11 mouse cellular contexts compared by ENCODE assay signal in the genomic region with DNA sequence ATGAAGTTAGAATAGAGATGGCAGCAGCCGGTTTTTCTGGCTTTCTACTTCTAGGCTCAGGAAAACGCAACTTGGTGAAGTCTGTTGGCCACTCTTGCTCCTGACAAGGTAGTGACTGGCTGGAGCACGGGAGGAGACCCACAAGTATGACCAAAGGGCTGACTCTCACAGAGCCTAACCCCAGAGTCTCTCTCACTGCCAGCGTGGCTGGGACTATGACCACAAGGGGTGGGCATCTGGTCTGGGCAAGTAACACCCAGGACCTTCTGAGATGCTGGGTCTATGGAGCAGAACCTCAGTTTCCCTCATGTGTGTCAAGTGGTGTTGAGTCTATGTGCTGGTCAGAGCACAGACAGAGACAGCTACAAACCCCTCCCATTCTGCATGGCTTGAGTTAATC. TPM values are rescaled to one million over a fixed set of nuclear protein-coding genes. Genes with fewer than 3 reads are reported as not detected.
DNase-seq lines count a peak whose midpoint lies in the region; ATAC-seq and TF ChIP-seq lines count a peak whose summit lies in the region.
"Had no signal": no experiment of that assay in that cellular context is flagged by ENCODE, and none has a peak within 500 bp of the region (broad histone marks: within the 10 kb centered on the region; RNA-seq: fewer than 3 reads in every experiment).

No protein-coding gene starts in this region.

- no peak overlapping the region for H3K4me3 ChIP-seq in heart, adult 2 months
- no peak overlapping the region for H3K4me3 ChIP-seq in lung, embryonic 15.5 days
- H3K4me3 ChIP-seq in lung, adult 2 months (replicated peaks; ENCODE audit: extremely low read depth, low read depth, low read length), result no peak overlapping the region
- no peak overlapping the region for H3K4me3 ChIP-seq in intestine, postnatal 0 days (ENCODE audit: low read depth, low read length)

- H3K9me3 ChIP-seq in lung, embryonic 15.5 days, result no peaks in the 10 kb centered on the region
- H3K9me3 ChIP-seq in intestine, postnatal 0 days (ENCODE audit: control insufficient read depth), result no peaks in the 10 kb centered on the region
- H3K9me3 ChIP-seq: hindbrain, embryonic 10.5 days had no signal

- WGBS in heart, adult 2 months, result 32% methylated on average over 4 of the region's 4 CpGs
- 36% methylated on average over 4 of the region's 4 CpGs for WGBS in lung, embryonic 15.5 days
- 29% methylated on average over 4 of the region's 4 CpGs for WGBS in lung, adult 2 months
- WGBS in intestine, postnatal 0 days, result 25% methylated on average over 4 of the region's 4 CpGs

- H3K27me3 ChIP-seq in heart, adult 2 months (ENCODE audit: control insufficient read depth, insufficient read depth, low read length), result no peaks in the 10 kb centered on the region
- no peaks in the 10 kb centered on the region for H3K27me3 ChIP-seq in lung, embryonic 15.5 days
- no peaks in the 10 kb centered on the region for H3K27me3 ChIP-seq in intestine, postnatal 0 days (replicated peaks; ENCODE audit: control insufficient read depth, insufficient read depth, low read length)
- H3K27me3 ChIP-seq in splenic B cell, adult 2 months (ENCODE audit: control insufficient read depth, insufficient read depth, low read length, poor library complexity, severe bottlenecking), result no peaks in the 10 kb centered on the region

- peaks cover 17% of the 10 kb centered on the region for H3K4me1 ChIP-seq in heart, adult 2 months (ENCODE audit: control insufficient read depth, insufficient read depth, low read length)
- peaks cover 50% of the 10 kb centered on the region for H3K4me1 ChIP-seq in lung, embryonic 15.5 days
- peaks cover 26% of the 10 kb centered on the region for H3K4me1 ChIP-seq in lung, adult 2 months (ENCODE audit: control insufficient read depth, insufficient read depth, low read length)
- 0 out of 2 replicates have a peak, but pooled peaks cover 6% of the 10 kb centered on the region for H3K4me1 ChIP-seq in intestine, postnatal 0 days (replicated peaks; ENCODE audit: control insufficient read depth, insufficient read depth, low read length)

- intact Hi-C loops in heart, adult 2 months (cut with DNase I), result loop anchor here (5.0 kb wide), 1 partner anchor 306 kb away; a partner anchor contains a TSS
- intact Hi-C loops in heart, postnatal 25 days (cut with DNase I), result loop anchor here (5.0 to 10.0 kb wide), 2 partner anchors 156 to 308 kb away; a partner anchor contains a TSS

- H3K27ac ChIP-seq in heart, adult 2 months, result peak overlapping the region; percentile 47
- peak overlapping the region; percentile 70 for H3K27ac ChIP-seq in lung, embryonic 15.5 days
- peak overlapping the region; percentile 94 for H3K27ac ChIP-seq in intestine, postnatal 0 days (ENCODE audit: low read depth, low read length)
- H3K27ac ChIP-seq: macrophage had no signal

- H3K79me2 ChIP-seq in heart, adult 2 months (replicated peaks; ENCODE audit: control insufficient read depth, insufficient read depth, low read length), result peaks cover 3% of the 10 kb centered on the region; the same call in 1 of the 2 replicates

- TF ChIP-seq EP300 in heart, adult 2 months (IDR thresholded peaks at IDR 0.05; ENCODE audit: insufficient read depth, low read depth, low read length), result no peak

- no peak for TF ChIP-seq POLR2A in heart, adult 2 months (IDR thresholded peaks at IDR 0.05; ENCODE audit: insufficient read depth, low read depth, low read length)
- no peak for TF ChIP-seq POLR2A in lung, adult 2 months (IDR thresholded peaks at IDR 0.05; ENCODE audit: borderline replicate concordance, extremely low read depth, low read depth, low read length)

- ATAC-seq in lung, embryonic 15.5 days (ENCODE audit: borderline replicate concordance, extremely low read depth, low FRiP score, low TSS enrichment), result no peak
- no peak; the same call in 1 of the 2 replicates for ATAC-seq in intestine, postnatal 0 days

- H3K36me3 ChIP-seq in heart, adult 2 months (ENCODE audit: control insufficient read depth, insufficient read depth, low read length), result no peaks in the 10 kb centered on the region
- no peaks in the 10 kb centered on the region for H3K36me3 ChIP-seq in lung, embryonic 15.5 days
- no peaks in the 10 kb centered on the region for H3K36me3 ChIP-seq in intestine, postnatal 0 days (ENCODE audit: control insufficient read depth, insufficient read depth)
- H3K36me3 ChIP-seq in splenic B cell, adult 2 months (ENCODE audit: control insufficient read depth, insufficient read depth, low read length, poor library complexity, severe bottlenecking), result no peaks in the 10 kb centered on the region

- no peak for DNase-seq in heart, adult 2 months
- DNase-seq in heart, postnatal 25 days (ENCODE audit: low spot score), result no peak
- DNase-seq in lung, adult 2 months, result no peak
- peak; percentile 21 for DNase-seq in splenic B cell, adult 2 months (ENCODE audit: low read depth, low spot score)
- no peak for DNase-seq in adrenal gland, postnatal 10 days
- no peak for DNase-seq in cerebellum, postnatal 14 days

- H3K4me2 ChIP-seq in lung, embryonic 15.5 days, result peak overlapping the region; percentile 35
- peak overlapping the region; percentile 45 for H3K4me2 ChIP-seq in intestine, postnatal 0 days (replicated peaks; ENCODE audit: low read depth)

- no peak for TF ChIP-seq CTCF in heart, adult 2 months (IDR thresholded peaks at IDR 0.05)
- no peak for TF ChIP-seq CTCF in lung, adult 2 months (IDR thresholded peaks at IDR 0.05; ENCODE audit: insufficient read depth, low read length)
- TF ChIP-seq CTCF in intestine, postnatal 0 days (IDR thresholded peaks at IDR 0.05; ENCODE audit: low read depth), result no peak

- H3K9ac ChIP-seq in heart, adult 2 months (ENCODE audit: low read depth, low read length), result no peak overlapping the region
- no peak overlapping the region for H3K9ac ChIP-seq in lung, embryonic 15.5 days
- H3K9ac ChIP-seq in intestine, postnatal 0 days (ENCODE audit: low read depth, low read length), result no peak overlapping the region

RNA-seq across cellular contexts. Expression of a gene that starts 3.1 kb away (rescaled TPM):
- total RNA-seq in heart, adult 2 months (2021), result 10 to 100 TPM; 11.2 to 14.3 TPM
- 17.6 and 26.7 TPM in 2 replicates for polyA plus RNA-seq in heart, adult 2 months (2012; rRNA removed)
- total RNA-seq in heart, postnatal 25 days (2021), result 10 to 100 TPM; 13.0 to 13.8 TPM
- 14.1 and 16.5 TPM in 2 replicates for polyA plus RNA-seq in lung, embryonic 15.5 days (2015; fragmentation: Nextera tagmentation; extraction: Ambion mirVana)
- polyA plus RNA-seq in lung, adult 2 months (2012; rRNA removed), result 22.7 and 28.2 TPM in 2 replicates
- 8.2 and 8.4 TPM in 2 replicates for polyA plus RNA-seq in intestine, postnatal 0 days (2015; fragmentation: Nextera tagmentation; extraction: Ambion mirVana)
- total RNA-seq in adrenal gland, postnatal 10 days (2021), result 10 to 100 TPM; 17.3 to 19.8 TPM

RNA-seq across cellular contexts. Expression of a gene that starts 13.3 kb away (rescaled TPM):
- not detected for total RNA-seq in heart, adult 2 months (2021)
- not detected in 2 replicates for polyA plus RNA-seq in heart, adult 2 months (2012; rRNA removed)
- not detected for total RNA-seq in heart, postnatal 25 days (2021)
- 2.3 and 3.1 TPM in 2 replicates for polyA plus RNA-seq in lung, embryonic 15.5 days (2015; fragmentation: Nextera tagmentation; extraction: Ambion mirVana)
- 1.4 and 2.3 TPM in 2 replicates for polyA plus RNA-seq in lung, adult 2 months (2012; rRNA removed)
- 0.18 and 0.25 TPM in 2 replicates for polyA plus RNA-seq in intestine, postnatal 0 days (2015; fragmentation: Nextera tagmentation; extraction: Ambion mirVana)
- not detected for total RNA-seq in adrenal gland, postnatal 10 days (2021)
- total RNA-seq: layer of hippocampus, postnatal 36 days had no signal
- polyA plus RNA-seq: macrophage had no signal

RNA-seq across cellular contexts. Expression of a gene that starts 19.2 kb away (rescaled TPM):
- total RNA-seq in heart, adult 2 months (2021), result 100 to 1,000 TPM; 506 to 570 TPM
- polyA plus RNA-seq in heart, adult 2 months (2012; rRNA removed), result 991 and 1,183 TPM in 2 replicates
- total RNA-seq in heart, postnatal 25 days (2021), result 100 to 1,000 TPM; 471 to 515 TPM
- polyA plus RNA-seq in lung, embryonic 15.5 days (2015; fragmentation: Nextera tagmentation; extraction: Ambion mirVana), result 477 and 524 TPM in 2 replicates
- 2,052 and 2,661 TPM in 2 replicates for polyA plus RNA-seq in lung, adult 2 months (2012; rRNA removed)
- 442 and 454 TPM in 2 replicates for polyA plus RNA-seq in intestine, postnatal 0 days (2015; fragmentation: Nextera tagmentation; extraction: Ambion mirVana)
- 100 to 1,000 TPM; 772 to 787 TPM for total RNA-seq in adrenal gland, postnatal 10 days (2021)

RNA-seq across cellular contexts. Expression of a gene that starts 50.7 kb away (rescaled TPM):
- total RNA-seq in heart, adult 2 months (2021), result 100 to 1,000 TPM in 1 of 2 experiments, 10 to 100 TPM in 1; 66.3 to 104 TPM
- polyA plus RNA-seq in heart, adult 2 months (2012; rRNA removed), result 83.6 and 109 TPM in 2 replicates
- total RNA-seq in heart, postnatal 25 days (2021), result 10 to 100 TPM; 50.3 to 58.2 TPM
- 79.0 and 83.2 TPM in 2 replicates for polyA plus RNA-seq in lung, embryonic 15.5 days (2015; fragmentation: Nextera tagmentation; extraction: Ambion mirVana)
- 145 and 148 TPM in 2 replicates for polyA plus RNA-seq in lung, adult 2 months (2012; rRNA removed)
- 19.8 and 23.5 TPM in 2 replicates for polyA plus RNA-seq in intestine, postnatal 0 days (2015; fragmentation: Nextera tagmentation; extraction: Ambion mirVana)
- 10 to 100 TPM; 35.6 to 39.0 TPM for total RNA-seq in adrenal gland, postnatal 10 days (2021)
- polyA plus RNA-seq: macrophage had no signal

RNA-seq across cellular contexts. Expression of a gene that starts 58.1 kb away (rescaled TPM):
- total RNA-seq in heart, adult 2 months (2021), result under 1 TPM; 0.63 to 0.89 TPM
- 1.1 TPM in 2 replicates for polyA plus RNA-seq in heart, adult 2 months (2012; rRNA removed)
- total RNA-seq in heart, postnatal 25 days (2021), result 1 to 10 TPM in 1 of 2 experiments, under 1 TPM in 1; 0.98 to 1.1 TPM
- polyA plus RNA-seq in lung, embryonic 15.5 days (2015; fragmentation: Nextera tagmentation; extraction: Ambion mirVana), result 26.2 and 27.8 TPM in 2 replicates
- 5.4 and 9.9 TPM in 2 replicates for polyA plus RNA-seq in lung, adult 2 months (2012; rRNA removed)
- 20.9 and 23.9 TPM in 2 replicates for polyA plus RNA-seq in intestine, postnatal 0 days (2015; fragmentation: Nextera tagmentation; extraction: Ambion mirVana)
- total RNA-seq in adrenal gland, postnatal 10 days (2021), result under 1 TPM; 0.27 to 0.36 TPM
- total RNA-seq: layer of hippocampus, postnatal 36 days had no signal
- polyA plus RNA-seq: macrophage had no signal
